Mouse (Mus musculus) forebrain, embryonic 10.5 days (tissue): ENCODE data around the gene Gm45337. TPM values are rescaled to one million over a fixed set of nuclear protein-coding genes. Genes with fewer than 3 reads are reported as not detected.
"Not testable (repeated sequence)": the region's sequence is repeated elsewhere in the genome, so short reads cannot be mapped to it uniquely, and the experiment has no call there.

Experiments used
- DNase-seq: peaks from one replicate; pipeline ENCODE4 v3.0.0-alpha.2; 2017; ENCODE audit warnings: low spot score; ENCODE audit errors: extremely low spot score
- H3K27ac ChIP-seq: fragments of 300-500 bp; sonication (generic); 2 replicates; pipeline ENCODE4 v1.5.1; 2016; ENCODE audit warnings: mild to moderate bottlenecking
- H3K27me3 ChIP-seq: fragments of 300-500 bp; sonication (generic); 2 replicates; pipeline ENCODE4 v1.6.1; 2016; ENCODE audit warnings: mild to moderate bottlenecking; ENCODE audit not compliant: poor library complexity, severe bottlenecking
- H3K36me3 ChIP-seq: fragments of 300-500 bp; sonication (generic); replicated peaks from 2 replicates; pipeline ENCODE4 v1.6.1; 2016; ENCODE audit warnings: mild to moderate bottlenecking, moderate library complexity
- H3K4me1 ChIP-seq: fragments of 300-500 bp; sonication (generic); 2 replicates; pipeline ENCODE4 v1.6.1; 2016
- H3K4me3 ChIP-seq: fragments of 300-500 bp; sonication (generic); 2 replicates; pipeline ENCODE4 v1.5.1; 2016; ENCODE audit warnings: mild to moderate bottlenecking, moderate library complexity
- H3K9me3 ChIP-seq: fragments of 300-500 bp; sonication (generic); 2 replicates; pipeline ENCODE4 v1.6.1; 2016; ENCODE audit warnings: mild to moderate bottlenecking, moderate library complexity
- WGBS: fragments of 180-500 bp; shearing (Covaris S2); methylation state at CpG from one replicate; pipeline ENCODE4 v1.1.7; 2016; 5-methylcytosine and 5-hydroxymethylcytosine counted together
- polyA plus RNA-seq: library from polyadenylated mRNA; unstranded; fragments of >200 nt; fragmentation: Nextera tagmentation; extraction: Ambion mirVana; gene quantifications from 2 replicates; pipeline ENCODE4 v1.2.1, GENCODE M21; 2016

Gene Gm45337
- polyA plus RNA-seq: not detected in 2 replicates

DNA sequence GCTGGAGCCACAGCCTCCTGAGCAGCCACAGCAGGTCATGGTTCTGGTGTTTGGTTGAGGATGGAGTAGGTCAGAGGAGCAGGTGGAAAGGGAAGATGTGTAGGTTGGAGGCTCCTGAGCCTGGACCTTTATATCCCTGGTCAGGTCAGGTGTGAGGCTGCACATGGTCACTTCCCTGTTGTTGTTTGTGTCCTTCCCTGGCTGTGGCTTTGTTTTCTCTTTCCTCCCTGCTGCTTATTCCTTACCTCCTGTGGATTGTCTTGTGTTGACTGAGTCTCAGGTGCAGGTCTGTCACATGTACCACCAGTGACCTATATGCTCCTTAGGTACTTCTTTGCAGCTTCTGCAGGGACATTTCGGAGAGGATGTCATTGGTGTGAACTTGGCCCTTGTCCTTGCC, at the start of gene Gm45337:
Gene Gm45337, minus strand, starts transcription at position 101 of the 400 bp plus-strand sequence.
- Histone ChIP-seq H3K36me3 (no peaks in the 10 kb centered on the region), H3K9me3 (no peaks in the 10 kb centered on the region), H3K4me1 (no peaks in the 10 kb centered on the region), H3K27me3 (0 out of 2 replicates have a peak, but pooled peaks cover 4% of the 10 kb centered on the region), H3K27ac (no peak within 1 kb of the TSS), H3K4me3 (no peak within 1 kb of the TSS)
- no peak for DNase-seq
- 82% methylated on average over 1 of the region's 1 CpGs for WGBS

DNA sequence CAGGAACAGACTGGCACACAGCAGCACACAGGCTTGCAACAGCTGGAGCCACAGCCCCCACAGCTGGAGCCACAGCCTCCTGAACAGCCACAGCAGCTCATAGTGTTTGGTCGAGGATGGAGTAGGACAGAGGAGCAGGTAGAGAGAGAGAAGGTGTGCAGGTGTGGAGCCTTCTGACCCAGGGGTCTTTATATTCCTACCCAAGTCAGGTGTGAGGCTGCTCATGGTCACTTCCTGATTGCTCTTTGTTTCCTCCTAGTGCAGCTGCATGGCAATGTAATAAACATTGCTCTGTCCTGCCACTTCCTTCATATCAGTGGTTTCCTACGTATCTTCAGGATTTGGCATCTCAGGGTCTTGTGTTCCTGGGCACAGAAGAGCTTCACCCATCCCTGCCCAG, 45.9 kb upstream of the Gm45337 start, which contains the start of gene Gm10153:
Gene Gm10153, minus strand, starts transcription at position 101 of the 400 bp plus-strand sequence.
- no peaks in the 10 kb centered on the region for H3K27me3 ChIP-seq
- no peaks in the 10 kb centered on the region for H3K4me1 ChIP-seq
- DNase-seq: no peak
- H3K36me3 ChIP-seq: no peaks in the 10 kb centered on the region
- no peak within 1 kb of the TSS for H3K4me3 ChIP-seq
- 52% methylated on average over 2 of the region's 2 CpGs for WGBS
- H3K9me3 ChIP-seq: no peaks in the 10 kb centered on the region
- no peak within 1 kb of the TSS for H3K27ac ChIP-seq

DNA sequence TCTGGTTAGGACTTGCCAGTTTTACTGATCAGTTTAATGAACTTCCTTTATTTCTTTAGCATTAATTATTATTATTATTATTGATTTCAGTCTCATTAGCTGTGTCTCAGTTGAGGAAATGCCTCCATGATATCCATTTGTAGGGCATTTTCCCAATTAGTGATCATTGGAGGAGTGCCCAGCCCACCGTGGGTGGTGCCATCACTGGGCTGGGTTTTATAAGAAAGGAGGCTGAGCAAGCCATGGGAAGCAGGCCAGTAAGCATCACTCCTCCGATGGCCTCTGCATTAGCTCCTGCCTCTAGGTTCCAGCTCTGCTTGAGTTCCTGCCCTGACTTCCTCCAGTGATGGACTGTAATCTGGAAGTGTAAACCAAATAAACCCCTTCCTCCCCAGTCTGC, 43.7 kb upstream of the Gm45337 start:
- WGBS: 80% methylated on average over 2 of the region's 2 CpGs
- no peaks in the 10 kb centered on the region for H3K9me3 ChIP-seq
- H3K4me1 ChIP-seq: no peaks in the 10 kb centered on the region
- H3K4me3 ChIP-seq: no peak overlapping the region
- no peaks in the 10 kb centered on the region for H3K27me3 ChIP-seq
- no peak overlapping the region for H3K27ac ChIP-seq
- no peak for DNase-seq
- no peaks in the 10 kb centered on the region for H3K36me3 ChIP-seq

DNA sequence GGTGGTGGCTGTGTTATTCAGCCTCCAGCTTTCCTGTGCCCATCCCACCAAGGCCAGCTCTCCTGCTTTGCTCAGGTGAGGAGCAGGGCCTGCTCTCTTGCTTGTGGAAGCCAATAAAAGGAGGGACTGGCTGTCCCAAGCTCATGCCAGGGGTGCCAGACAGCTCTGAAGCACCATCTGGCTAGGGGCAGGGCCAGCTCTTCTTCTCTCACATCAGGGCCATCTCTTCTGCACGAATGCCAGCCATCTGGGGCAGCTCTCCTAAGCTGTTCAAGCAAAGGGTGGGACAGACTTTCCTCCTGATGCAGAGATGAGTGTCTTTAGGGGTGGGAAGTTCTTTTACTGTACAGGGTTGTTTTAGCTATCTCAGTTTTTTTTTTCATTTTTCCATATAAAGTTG, 36.6 kb upstream of the Gm45337 start:
- H3K27me3 ChIP-seq: no peaks in the 10 kb centered on the region
- H3K4me1 ChIP-seq: no peaks in the 10 kb centered on the region
- H3K9me3 ChIP-seq: no peaks in the 10 kb centered on the region
- H3K36me3 ChIP-seq: no peaks in the 10 kb centered on the region
- no peak overlapping the region for H3K4me3 ChIP-seq
- DNase-seq: no peak
- no peak overlapping the region for H3K27ac ChIP-seq
- WGBS: 44% methylated on average over 1 of the region's 1 CpGs

DNA sequence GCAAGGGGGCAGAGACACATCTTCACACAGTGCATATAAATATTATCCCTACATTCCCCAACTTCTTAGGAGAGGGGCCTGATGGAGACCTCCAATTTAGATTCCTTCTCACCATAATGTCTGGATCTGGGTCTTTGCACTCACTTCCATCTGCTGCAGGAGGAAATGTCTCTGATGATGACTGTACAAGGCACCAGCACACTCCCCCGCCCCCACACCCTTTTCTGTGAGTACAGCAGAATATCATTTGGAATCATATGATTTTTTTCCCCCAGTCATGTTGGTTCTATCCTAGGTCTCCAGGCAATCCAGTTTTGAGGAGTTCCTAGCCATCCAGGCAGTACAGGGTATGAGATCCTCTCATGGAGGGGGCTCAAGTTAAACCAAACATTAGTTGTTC, 34.3 kb upstream of the Gm45337 start:
- Histone ChIP-seq H3K4me3 (no peak overlapping the region), H3K36me3 (no peaks in the 10 kb centered on the region), H3K27me3 (no peaks in the 10 kb centered on the region), H3K4me1 (no peaks in the 10 kb centered on the region), H3K27ac (no peak overlapping the region), H3K9me3 (no peaks in the 10 kb centered on the region)
- WGBS: 81% methylated on average over 1 of the region's 1 CpGs
- DNase-seq: no peak

DNA sequence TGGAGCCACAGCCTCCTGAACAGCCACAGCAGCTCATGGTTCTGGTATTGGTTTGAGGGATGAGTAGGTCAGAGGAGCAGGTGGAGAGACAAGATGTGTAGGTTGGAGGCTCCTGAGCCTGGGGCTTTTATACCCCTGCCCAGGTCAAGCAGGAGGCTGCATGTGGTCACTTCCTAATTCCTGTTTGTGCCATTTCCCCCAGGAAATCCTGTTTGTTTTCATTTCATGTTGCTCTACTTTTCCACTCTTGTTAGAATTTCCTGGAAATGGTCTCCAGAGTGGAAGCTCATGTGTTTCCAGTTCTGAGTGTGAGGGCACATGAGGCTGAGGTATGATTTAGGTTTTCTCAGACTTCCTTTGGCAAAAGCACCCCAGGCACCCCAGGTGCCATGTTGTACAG, 31.5 kb upstream of the Gm45337 start, which contains the start of gene Krtap5-2:
Gene Krtap5-2, minus strand, starts transcription at position 101 of the 400 bp plus-strand sequence.
- H3K27ac ChIP-seq, H3K9me3 ChIP-seq, DNase-seq, H3K27me3 ChIP-seq, H3K36me3 ChIP-seq, H3K4me1 ChIP-seq, H3K4me3 ChIP-seq: not testable (repeated sequence)

DNA sequence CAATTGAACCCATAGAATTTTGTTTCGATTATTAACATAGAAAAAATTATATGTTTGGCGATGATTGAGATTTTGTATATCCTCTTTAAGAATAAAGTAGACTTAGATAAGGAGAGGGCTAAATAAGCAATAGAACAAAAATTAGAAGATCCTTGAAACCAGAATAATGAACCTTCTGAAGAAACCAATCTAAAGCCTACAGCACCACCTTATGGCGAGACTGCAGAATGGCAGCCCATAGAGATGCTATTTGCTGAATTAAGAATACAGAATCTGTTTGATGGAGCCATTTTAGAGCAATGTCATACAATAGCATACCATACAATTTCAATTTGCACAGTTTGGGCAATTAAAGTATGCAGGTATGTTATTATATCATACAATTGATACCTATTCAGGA, 25.4 kb upstream of the Gm45337 start:
- Histone ChIP-seq H3K27ac (no peak overlapping the region), H3K36me3 (no peaks in the 10 kb centered on the region), H3K4me1 (no peaks in the 10 kb centered on the region), H3K4me3 (no peak overlapping the region), H3K27me3 (no peaks in the 10 kb centered on the region), H3K9me3 (no peaks in the 10 kb centered on the region)
- 51% methylated on average over 3 of the region's 3 CpGs for WGBS
- DNase-seq: no peak

DNA sequence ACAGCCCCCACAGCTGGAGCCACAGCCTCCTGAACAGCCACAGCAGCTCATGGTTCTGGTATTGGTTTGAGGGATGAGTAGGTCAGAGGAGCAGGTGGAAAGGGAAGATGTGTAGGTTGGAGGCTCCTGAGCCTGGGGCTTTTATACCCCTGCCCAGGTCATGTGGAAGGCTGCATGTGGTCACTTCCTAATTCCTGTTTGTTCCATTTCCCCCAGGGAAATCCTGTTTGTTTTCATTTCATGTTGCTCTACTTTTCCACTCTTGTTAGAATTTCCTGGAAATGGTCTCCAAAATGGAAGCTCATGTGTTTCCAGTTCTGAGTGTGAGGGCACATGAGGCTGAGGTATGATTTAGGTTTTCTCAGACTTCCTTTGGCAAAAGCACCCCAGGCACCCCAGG, 21.2 kb upstream of the Gm45337 start, which contains the start of gene Gm4553:
Gene Gm4553, minus strand, starts transcription at position 101 of the 400 bp plus-strand sequence.
- H3K4me1 ChIP-seq, H3K9me3 ChIP-seq: not testable (repeated sequence)

DNA sequence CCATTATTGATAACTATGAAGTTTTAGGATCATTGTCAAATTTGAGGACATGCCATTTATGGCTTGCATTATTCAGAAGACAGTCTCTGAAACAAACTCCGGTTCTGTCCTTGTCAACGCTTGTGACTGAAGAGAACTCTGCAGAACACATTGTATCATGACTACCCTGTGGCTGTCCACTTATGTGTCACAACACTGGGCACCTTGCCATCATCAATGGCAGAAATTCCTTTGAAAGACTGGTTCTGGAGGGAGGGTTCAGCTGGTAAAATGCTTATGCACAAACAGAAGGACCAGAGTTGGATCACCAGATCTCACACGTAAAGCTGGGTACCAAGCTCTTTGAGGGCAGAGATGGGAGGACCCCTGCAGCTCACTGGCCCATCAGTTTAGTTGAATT, 15.0 kb upstream of the Gm45337 start:
- no peak overlapping the region for H3K27ac ChIP-seq
- no peak for DNase-seq

More for the DNA sequence above, 21.2 kb upstream of the Gm45337 start, which contains the start of gene Gm4553:
- H3K4me3 ChIP-seq, H3K27me3 ChIP-seq, H3K27ac ChIP-seq, DNase-seq, H3K36me3 ChIP-seq: not testable (repeated sequence)

DNA sequence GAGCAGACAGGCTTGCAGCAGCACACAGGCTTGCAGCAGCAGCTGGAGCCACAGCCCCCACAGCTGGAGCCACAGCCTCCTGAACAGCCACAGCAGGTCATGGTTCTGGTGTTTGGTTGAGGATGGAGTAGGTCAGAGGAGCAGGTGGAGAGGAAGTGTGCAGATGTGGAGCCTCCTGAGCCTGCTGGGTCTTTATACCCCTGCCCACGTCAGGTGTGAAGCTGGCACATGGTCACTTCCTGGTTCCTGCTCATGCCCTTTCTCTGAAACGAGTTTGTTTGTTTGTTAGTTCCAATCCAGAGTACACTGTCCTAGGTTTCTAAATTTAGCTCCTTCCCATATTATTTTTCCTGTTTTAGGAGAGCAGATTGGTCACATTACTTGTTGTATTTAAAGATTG, 12.6 kb upstream of the Gm45337 start, which contains the start of gene Gm29735:
Gene Gm29735, minus strand, starts transcription at position 101 of the 400 bp plus-strand sequence.
- WGBS: 69% methylated on average over 2 of the region's 2 CpGs
- H3K4me3 ChIP-seq, H3K27ac ChIP-seq, H3K27me3 ChIP-seq, DNase-seq, H3K4me1 ChIP-seq, H3K36me3 ChIP-seq, H3K9me3 ChIP-seq: not testable (repeated sequence)

More for the DNA sequence above, 15.0 kb upstream of the Gm45337 start:
- H3K36me3 ChIP-seq: no peaks in the 10 kb centered on the region
- H3K27me3 ChIP-seq: no peaks in the 10 kb centered on the region
- H3K9me3 ChIP-seq: no peaks in the 10 kb centered on the region
- 90% methylated on average over 3 of the region's 3 CpGs for WGBS
- H3K4me3 ChIP-seq: no peak overlapping the region
- no peaks in the 10 kb centered on the region for H3K4me1 ChIP-seq

DNA sequence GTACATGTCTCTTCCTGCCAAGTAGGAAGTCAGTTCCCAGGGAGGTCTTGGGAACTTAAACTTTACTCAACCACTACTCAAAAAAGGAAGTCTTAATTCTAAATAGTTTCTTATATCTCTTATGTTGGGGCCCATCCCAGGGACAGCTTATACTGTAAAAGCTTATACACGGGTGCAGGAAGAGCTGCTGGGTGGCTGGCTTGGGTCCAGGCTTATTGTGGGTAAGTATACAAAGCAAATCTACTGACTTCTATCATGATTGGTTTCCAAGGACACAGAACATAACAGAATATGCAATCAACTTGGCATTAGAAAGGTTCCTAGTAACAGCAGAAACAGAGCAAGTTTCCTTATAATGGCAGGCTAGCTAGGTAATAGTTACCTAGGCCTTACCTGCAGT, 10.9 kb upstream of the Gm45337 start:
- Histone ChIP-seq H3K36me3 (no peaks in the 10 kb centered on the region), H3K27me3 (no peaks in the 10 kb centered on the region), H3K9me3 (no peaks in the 10 kb centered on the region), H3K27ac (no peak overlapping the region), H3K4me1 (no peaks in the 10 kb centered on the region), H3K4me3 (no peak overlapping the region)
- DNase-seq: no peak
- WGBS: 88% methylated on average over 1 of the region's 1 CpGs

DNA sequence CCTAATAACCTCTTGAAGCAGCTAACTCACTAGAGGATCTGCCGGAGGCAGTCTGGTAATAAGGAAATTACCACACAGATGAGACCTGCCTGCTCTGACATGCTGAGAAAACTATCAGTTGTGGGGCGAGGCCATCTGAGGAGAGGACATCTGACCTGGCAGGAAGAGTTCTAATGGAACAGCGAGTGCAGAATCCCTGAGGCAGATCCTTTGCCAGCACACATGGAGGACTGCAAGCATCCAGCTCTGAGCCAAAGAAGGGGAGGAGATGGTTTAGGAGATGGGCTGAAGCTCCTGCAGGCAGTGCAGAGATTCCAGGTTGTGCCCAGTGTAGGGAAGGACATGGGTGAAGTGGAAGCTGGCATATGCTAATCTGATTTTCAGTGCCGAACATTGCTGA, 7.8 kb upstream of the Gm45337 start:
- Histone ChIP-seq H3K27ac (no peak overlapping the region), H3K27me3 (no peaks in the 10 kb centered on the region), H3K9me3 (no peaks in the 10 kb centered on the region), H3K36me3 (no peaks in the 10 kb centered on the region), H3K4me1 (no peaks in the 10 kb centered on the region), H3K4me3 (no peak overlapping the region)
- 86% methylated on average over 4 of the region's 4 CpGs for WGBS
- no peak for DNase-seq

DNA sequence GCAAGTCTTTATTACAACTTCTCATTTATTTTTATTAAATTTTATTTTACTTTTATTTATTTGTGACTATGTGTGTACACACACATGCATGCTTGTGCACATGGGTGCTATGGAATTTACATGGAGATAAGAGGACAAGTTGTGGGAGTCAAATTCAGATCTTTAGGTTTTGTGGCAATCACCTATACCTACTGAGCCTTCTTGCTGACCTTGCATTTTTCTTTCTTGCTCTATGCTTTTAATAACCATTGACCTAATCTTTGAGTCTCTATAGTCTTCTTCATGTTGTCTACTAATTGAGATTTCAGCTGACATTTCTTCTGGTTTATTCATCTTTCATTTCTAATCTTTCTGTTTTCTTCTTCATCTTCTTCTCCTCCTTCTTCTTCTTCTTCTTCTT, 4.2 kb upstream of the Gm45337 start:
- Histone ChIP-seq H3K9me3 (no peaks in the 10 kb centered on the region), H3K27me3 (0 out of 2 replicates have a peak, but pooled peaks cover 4% of the 10 kb centered on the region), H3K36me3 (no peaks in the 10 kb centered on the region), H3K4me1 (no peaks in the 10 kb centered on the region), H3K27ac (no peak overlapping the region), H3K4me3 (no peak overlapping the region)
- DNase-seq: no peak

DNA sequence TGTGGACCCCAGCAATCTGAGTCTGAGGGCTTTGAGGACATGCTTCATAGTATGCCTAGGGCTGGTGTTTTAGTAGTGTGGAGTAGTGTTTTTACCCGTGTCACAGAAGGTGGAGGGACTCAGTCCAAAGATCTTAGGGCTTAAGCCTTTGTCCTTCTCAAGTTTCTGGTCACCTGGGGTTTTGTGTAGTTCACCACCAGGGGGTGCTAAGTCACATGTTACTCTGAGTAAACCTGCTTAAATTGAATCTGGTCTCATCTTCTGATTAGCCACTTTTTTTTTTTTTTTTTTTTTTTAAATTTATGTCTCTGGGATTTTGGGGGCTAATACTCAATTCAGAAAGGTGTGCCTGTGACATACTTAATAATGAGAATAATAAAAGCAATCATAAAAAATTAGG, 1.6 kb upstream of the Gm45337 start:
- WGBS: 2% methylated on average over 1 of the region's 1 CpGs

More for the DNA sequence above, 1.6 kb upstream of the Gm45337 start:
- Histone ChIP-seq H3K27ac (no peak overlapping the region), H3K36me3 (no peaks in the 10 kb centered on the region), H3K9me3 (no peaks in the 10 kb centered on the region), H3K4me1 (no peaks in the 10 kb centered on the region), H3K4me3 (no peak overlapping the region), H3K27me3 (0 out of 2 replicates have a peak, but pooled peaks cover 4% of the 10 kb centered on the region)
- DNase-seq: peak; percentile 29
